Mouse (Mus musculus) monocyte, adult 2 months (primary cell): ENCODE data around the gene Zc3h12a.
A peak's percentile ranks its signal among the peaks of the same experiment; 100 is the strongest.

Source experiments
- DNase-seq, 2 experiments: peaks; one replicate each; pipeline ENCODE4 v3.0.0; 2022; ENCODE audit warnings: low spot score in 2 of 2, low read depth in 1 of 2

Zc3h12a gene

GRCm38 (mm10) chr4:125145213-125145612 is 17.6 kb upstream of the Zc3h12a start:
- peak; percentile 76 to 81 for DNase-seq

- DNase-seq, result no peak
Measured at GRCm38 (mm10) chr4:125144627-125145026, 17.0 kb upstream of the Zc3h12a start.

- peak in 1 of 2 experiments; percentile 35 for DNase-seq
Measured at GRCm38 (mm10) chr4:125144211-125144610, 16.6 kb upstream of the Zc3h12a start.

GRCm38 (mm10) chr4:125138321-125138720 is 10.7 kb upstream of the Zc3h12a start:
- DNase-seq, result no peak

GRCm38 (mm10) chr4:125136303-125136888 is 8.8 kb upstream of the Zc3h12a start:
- DNase-seq, result no peak

- DNase-seq, result no peak
Measured at GRCm38 (mm10) chr4:125135076-125135855, 7.6 kb upstream of the Zc3h12a start.

GRCm38 (mm10) chr4:125134631-125135030 is 7.0 kb upstream of the Zc3h12a start:
- DNase-seq, result no peak

- no peak for DNase-seq
Measured at GRCm38 (mm10) chr4:125134192-125134591, 6.6 kb upstream of the Zc3h12a start.

- peak in 1 of 2 experiments; percentile 74 for DNase-seq
Measured at GRCm38 (mm10) chr4:125132394-125132793, 4.8 kb upstream of the Zc3h12a start.

- no peak for DNase-seq
Measured at GRCm38 (mm10) chr4:125131493-125131892, 3.9 kb upstream of the Zc3h12a start.

GRCm38 (mm10) chr4:125126761-125127160 is 879 bp downstream of the Zc3h12a start:
- no peak for DNase-seq

- DNase-seq, result no peak
Measured at GRCm38 (mm10) chr4:125126186-125126585, 1.5 kb downstream of the Zc3h12a start.

- DNase-seq, result no peak
Measured at GRCm38 (mm10) chr4:125125361-125125921, 2.2 kb downstream of the Zc3h12a start.

GRCm38 (mm10) chr4:125124424-125125209 is 3.0 kb downstream of the Zc3h12a start:
- peak in 1 of 2 experiments; percentile 71 for DNase-seq

- no peak for DNase-seq
Measured at GRCm38 (mm10) chr4:125123279-125123671, 4.4 kb downstream of the Zc3h12a start.

GRCm38 (mm10) chr4:125122431-125123278 is 5.0 kb downstream of the Zc3h12a start:
- DNase-seq, result peak in 1 of 2 experiments; percentile 68

GRCm38 (mm10) chr4:125119721-125120120 is 7.9 kb downstream of the Zc3h12a start:
- no peak for DNase-seq

GRCm38 (mm10) chr4:125119070-125119469 is 8.6 kb downstream of the Zc3h12a start:
- no peak for DNase-seq

GRCm38 (mm10) chr4:125117902-125118320 is 9.7 kb downstream of the Zc3h12a start:
- DNase-seq, result peak in 1 of 2 experiments; percentile 70

- no peak for DNase-seq
Measured at GRCm38 (mm10) chr4:125116929-125117328, 10.7 kb downstream of the Zc3h12a start.
